Mouse (Mus musculus): ENCODE measurements around the gene Mfn1. TPM values are rescaled to one million over a fixed set of nuclear protein-coding genes. Genes with fewer than 3 reads are reported as not detected.

Gene Mfn1
- polyA plus RNA-seq, 1 experiment = 57.0 TPM

GRCm38 (mm10) chr3:32616331-32617052, 87.2 kb downstream of the Mfn1 start, which contains the start of gene Gnb4:
Gene Gnb4, minus strand, starts transcription at chr3:32616585.
- H3K9me3 ChIP-seq (replicated peaks; ENCODE audit: control insufficient read depth, insufficient read depth, low read length, poor library complexity, severe bottlenecking) = no peaks in the 10 kb centered on the region
- TF ChIP-seq CTCF (IDR thresholded peaks at IDR 0.05; ENCODE audit: low read depth, low read length) (no peak), EP300 (IDR thresholded peaks at IDR 0.05; ENCODE audit: insufficient read depth, low read depth, low read length) (no peak), POLR2A (IDR thresholded peaks at IDR 0.05; ENCODE audit: insufficient read depth, low read length) (no peak)
- H3K27ac ChIP-seq (ENCODE audit: insufficient read depth, low read length) = no peak within 1 kb of the TSS

GRCm38 (mm10) chr3:32617053-32617642, 87.9 kb downstream of the Mfn1 start:
- Histone ChIP-seq H3K36me3 (ENCODE audit: control insufficient read depth, insufficient read depth, low read length, poor library complexity, severe bottlenecking) (no peaks in the 10 kb centered on the region), H3K27me3 (ENCODE audit: control insufficient read depth, insufficient read depth, low read length, poor library complexity, severe bottlenecking) (no peaks in the 10 kb centered on the region; the same call in 1 of the 2 replicates), H3K27ac (ENCODE audit: insufficient read depth, low read length) (no peak overlapping the region), H3K4me1 (ENCODE audit: control insufficient read depth, insufficient read depth, low read length) (no peaks in the 10 kb centered on the region), H3K9me3 (replicated peaks; ENCODE audit: control insufficient read depth, insufficient read depth, low read length, poor library complexity, severe bottlenecking) (no peaks in the 10 kb centered on the region), H3K9ac (ENCODE audit: low read depth, poor library complexity, severe bottlenecking) (peak overlapping the region; percentile 55; the same call in 1 of the 2 replicates), H3K4me3 (ENCODE audit: low read depth, low read length) (peak overlapping the region; percentile 67)
- TF ChIP-seq CTCF (IDR thresholded peaks at IDR 0.05; ENCODE audit: low read depth, low read length) (no peak), EP300 (IDR thresholded peaks at IDR 0.05; ENCODE audit: insufficient read depth, low read depth, low read length) (no peak), POLR2A (IDR thresholded peaks at IDR 0.05; ENCODE audit: insufficient read depth, low read length) (no peak)

More at GRCm38 (mm10) chr3:32616331-32617052, 87.2 kb downstream of the Mfn1 start, which contains the start of gene Gnb4:
- no peaks in the 10 kb centered on the region; the same call in 1 of the 2 replicates for H3K27me3 ChIP-seq (ENCODE audit: control insufficient read depth, insufficient read depth, low read length, poor library complexity, severe bottlenecking)
- H3K9ac ChIP-seq (ENCODE audit: low read depth, poor library complexity, severe bottlenecking) = peak within 1 kb of the TSS; percentile 55
- no peaks in the 10 kb centered on the region for H3K36me3 ChIP-seq (ENCODE audit: control insufficient read depth, insufficient read depth, low read length, poor library complexity, severe bottlenecking)
- H3K4me1 ChIP-seq (ENCODE audit: control insufficient read depth, insufficient read depth, low read length) = no peaks in the 10 kb centered on the region
- peak within 1 kb of the TSS; percentile 67 for H3K4me3 ChIP-seq (ENCODE audit: low read depth, low read length)

GRCm38 (mm10) chr3:32621658-32622057, 92.4 kb downstream of the Mfn1 start:
- Histone ChIP-seq H3K9ac (ENCODE audit: low read depth, poor library complexity, severe bottlenecking) (no peak overlapping the region), H3K4me3 (ENCODE audit: low read depth, low read length) (no peak overlapping the region), H3K27me3 (ENCODE audit: control insufficient read depth, insufficient read depth, low read length, poor library complexity, severe bottlenecking) (no peaks in the 10 kb centered on the region), H3K36me3 (ENCODE audit: control insufficient read depth, insufficient read depth, low read length, poor library complexity, severe bottlenecking) (no peaks in the 10 kb centered on the region), H3K9me3 (replicated peaks; ENCODE audit: control insufficient read depth, insufficient read depth, low read length, poor library complexity, severe bottlenecking) (no peaks in the 10 kb centered on the region; the same call in 1 of the 2 replicates), H3K4me1 (ENCODE audit: control insufficient read depth, insufficient read depth, low read length) (no peaks in the 10 kb centered on the region), H3K27ac (ENCODE audit: insufficient read depth, low read length) (no peak overlapping the region)
- no peak for TF ChIP-seq EP300 (IDR thresholded peaks at IDR 0.05; ENCODE audit: insufficient read depth, low read depth, low read length)
- TF ChIP-seq POLR2A (IDR thresholded peaks at IDR 0.05; ENCODE audit: insufficient read depth, low read length) = no peak
- no peak for TF ChIP-seq CTCF (IDR thresholded peaks at IDR 0.05; ENCODE audit: low read depth, low read length)

GRCm38 (mm10) chr3:32622106-32622505, 92.8 kb downstream of the Mfn1 start:
- Histone ChIP-seq H3K27ac (ENCODE audit: insufficient read depth, low read length) (no peak overlapping the region), H3K9me3 (replicated peaks; ENCODE audit: control insufficient read depth, insufficient read depth, low read length, poor library complexity, severe bottlenecking) (no peaks in the 10 kb centered on the region; the same call in none of the 2 replicates), H3K4me1 (ENCODE audit: control insufficient read depth, insufficient read depth, low read length) (no peaks in the 10 kb centered on the region), H3K27me3 (ENCODE audit: control insufficient read depth, insufficient read depth, low read length, poor library complexity, severe bottlenecking) (no peaks in the 10 kb centered on the region), H3K4me3 (ENCODE audit: low read depth, low read length) (no peak overlapping the region), H3K9ac (ENCODE audit: low read depth, poor library complexity, severe bottlenecking) (no peak overlapping the region), H3K36me3 (ENCODE audit: control insufficient read depth, insufficient read depth, low read length, poor library complexity, severe bottlenecking) (no peaks in the 10 kb centered on the region)
- no peak for TF ChIP-seq EP300 (IDR thresholded peaks at IDR 0.05; ENCODE audit: insufficient read depth, low read depth, low read length)
- TF ChIP-seq POLR2A (IDR thresholded peaks at IDR 0.05; ENCODE audit: insufficient read depth, low read length) = no peak
- TF ChIP-seq CTCF (IDR thresholded peaks at IDR 0.05; ENCODE audit: low read depth, low read length) = no peak

- no peak overlapping the region for H3K4me3 ChIP-seq (ENCODE audit: low read depth, low read length)
- TF ChIP-seq POLR2A (IDR thresholded peaks at IDR 0.05; ENCODE audit: insufficient read depth, low read length) (no peak), EP300 (IDR thresholded peaks at IDR 0.05; ENCODE audit: insufficient read depth, low read depth, low read length) (no peak), CTCF (IDR thresholded peaks at IDR 0.05; ENCODE audit: low read depth, low read length) (no peak)
- no peaks in the 10 kb centered on the region for H3K36me3 ChIP-seq (ENCODE audit: control insufficient read depth, insufficient read depth, low read length, poor library complexity, severe bottlenecking)
- H3K9me3 ChIP-seq (replicated peaks; ENCODE audit: control insufficient read depth, insufficient read depth, low read length, poor library complexity, severe bottlenecking) = no peaks in the 10 kb centered on the region; the same call in none of the 2 replicates
- no peaks in the 10 kb centered on the region for H3K4me1 ChIP-seq (ENCODE audit: control insufficient read depth, insufficient read depth, low read length)
- no peak overlapping the region for H3K27ac ChIP-seq (ENCODE audit: insufficient read depth, low read length)
- no peaks in the 10 kb centered on the region for H3K27me3 ChIP-seq (ENCODE audit: control insufficient read depth, insufficient read depth, low read length, poor library complexity, severe bottlenecking)
- no peak overlapping the region for H3K9ac ChIP-seq (ENCODE audit: low read depth, poor library complexity, severe bottlenecking)
Observed at GRCm38 (mm10) chr3:32628141-32628540, 98.9 kb downstream of the Mfn1 start.

Other genes starting within 250 kb of the Mfn1 start
- 112 and 122 TPM in 2 replicates for gene Zmat3, start 163.5 kb upstream of the Mfn1 start, polyA plus RNA-seq (2011; ENCODE audit: insufficient read depth, insufficient read length, low read depth, missing spikeins)
- 22.5 and 24.0 TPM in 2 replicates for gene Pik3ca, start 131.8 kb upstream of the Mfn1 start, polyA plus RNA-seq (2011; ENCODE audit: insufficient read depth, insufficient read length, low read depth, missing spikeins)
- not detected in 2 replicates for gene Kcnmb3, start 37.2 kb upstream of the Mfn1 start, polyA plus RNA-seq (2011; ENCODE audit: insufficient read depth, insufficient read length, low read depth, missing spikeins)
- gene Zfp639, start 19.2 kb upstream of the Mfn1 start, polyA plus RNA-seq (2011; ENCODE audit: insufficient read depth, insufficient read length, low read depth, missing spikeins) = 49.8 and 55.1 TPM in 2 replicates
- 4.8 and 5.8 TPM in 2 replicates for gene Gnb4, start 87.1 kb downstream of the Mfn1 start, polyA plus RNA-seq (2011; ENCODE audit: insufficient read depth, insufficient read length, low read depth, missing spikeins)
- 127 and 140 TPM in 2 replicates for gene Actl6a, start 176.8 kb downstream of the Mfn1 start, polyA plus RNA-seq (2011; ENCODE audit: insufficient read depth, insufficient read length, low read depth, missing spikeins)
- gene Ndufb5, start 207.5 kb downstream of the Mfn1 start, polyA plus RNA-seq (2011; ENCODE audit: insufficient read depth, insufficient read length, low read depth, missing spikeins) = 166 TPM in 2 replicates
- 42.2 and 48.8 TPM in 2 replicates for gene Mrpl47, start 208.1 kb downstream of the Mfn1 start, polyA plus RNA-seq (2011; ENCODE audit: insufficient read depth, insufficient read length, low read depth, missing spikeins)

Data from ES-Bruce4 (cell line).